In the genomic region with DNA sequence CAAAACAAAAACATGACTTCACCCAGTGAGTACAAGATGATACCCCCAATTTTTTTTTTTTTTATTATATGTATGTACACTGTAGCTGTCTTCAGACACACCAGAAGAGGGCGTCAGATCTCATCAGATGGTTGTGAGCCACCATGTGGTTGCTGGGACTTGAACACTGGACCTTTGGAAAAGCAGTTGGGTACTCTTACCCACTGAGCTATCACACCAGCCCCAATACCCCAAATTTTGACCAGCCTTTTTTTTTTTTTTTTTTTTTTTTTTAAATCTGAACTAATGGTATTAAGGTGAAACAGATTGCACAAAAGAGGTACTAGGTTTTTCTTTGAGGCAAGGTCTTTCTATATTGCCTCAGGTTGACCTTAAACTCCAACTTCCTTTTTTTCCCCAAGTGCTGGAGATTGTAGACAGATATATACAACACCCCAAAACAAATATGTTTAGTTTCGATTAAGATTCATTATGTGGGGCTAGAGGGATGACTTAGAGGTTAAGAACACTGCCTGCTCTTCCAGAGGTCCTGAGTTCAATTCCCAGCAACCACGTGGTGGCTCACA, we compare ENCODE assay signal across 20 mouse cellular contexts. TPM values are rescaled to one million over a fixed set of nuclear protein-coding genes. Genes with fewer than 3 reads are reported as not detected.
DNase-seq lines count a peak whose midpoint lies in the region; ATAC-seq and TF ChIP-seq lines count a peak whose summit lies in the region.
"Had no signal": no experiment of that assay in that cellular context is flagged by ENCODE, and none has a peak within 500 bp of the region (broad histone marks: within the 10 kb centered on the region; RNA-seq: fewer than 3 reads in every experiment).

No protein-coding gene starts in this region.

- H3K79me2 ChIP-seq in heart, adult 2 months (replicated peaks; ENCODE audit: control insufficient read depth, insufficient read depth, low read length): no peaks in the 10 kb centered on the region

- no peak overlapping the region for H3K4me3 ChIP-seq in heart, adult 2 months
- no peak overlapping the region for H3K4me3 ChIP-seq in heart, embryonic 11.5 days (ENCODE audit: low read depth, low read length)
- peak overlapping the region; percentile 87; the same call in 1 of the 2 replicates for H3K4me3 ChIP-seq in liver, embryonic 11.5 days (ENCODE audit: low read depth, low read length)
- H3K4me3 ChIP-seq in liver, embryonic 14.5 days (ENCODE audit: insufficient read depth in 1 of 2, low read depth in 2 of 2, low read length in 2 of 2): peak overlapping the region in 1 of 2 experiments; percentile 86; a peak in 2 of 4 replicates
- H3K4me3 ChIP-seq: heart, embryonic 15.5 days; hindbrain, embryonic 10.5 days; kidney, embryonic 15.5 days; midbrain, embryonic 13.5 days; neural tube, embryonic 13.5 days had no signal

- WGBS in heart, adult 2 months: 80% methylated on average over 3 of the region's 3 CpGs
- 72% methylated on average over 3 of the region's 3 CpGs for WGBS in heart, embryonic 11.5 days (ENCODE audit: insufficient replicate concordance)
- 61% methylated on average over 3 of the region's 3 CpGs for WGBS in liver, embryonic 11.5 days
- WGBS in liver, embryonic 14.5 days (ENCODE audit: insufficient replicate concordance): 33% methylated on average over 3 of the region's 3 CpGs

- TF ChIP-seq CTCF in heart, adult 2 months (IDR thresholded peaks at IDR 0.05): peak; percentile 8; the same call in 1 of the 2 replicates
- TF ChIP-seq CTCF in liver, embryonic 14.5 days (IDR thresholded peaks at IDR 0.05; ENCODE audit: low read depth): peak; percentile 43; the same call in 1 of the 2 replicates

- no peak overlapping the region; the same call in 1 of the 2 replicates for H3K4me2 ChIP-seq in heart, embryonic 11.5 days
- H3K4me2 ChIP-seq in liver, embryonic 11.5 days: peak overlapping the region; percentile 52
- peak overlapping the region; percentile 94 for H3K4me2 ChIP-seq in liver, embryonic 14.5 days (ENCODE audit: low read depth)
- H3K4me2 ChIP-seq: heart, embryonic 15.5 days; kidney, embryonic 15.5 days; midbrain, embryonic 13.5 days; neural tube, embryonic 13.5 days had no signal

- no peak for TF ChIP-seq POLR2A in heart, adult 2 months (IDR thresholded peaks at IDR 0.05; ENCODE audit: insufficient read depth, low read depth, low read length)

- TF ChIP-seq EP300 in heart, adult 2 months (IDR thresholded peaks at IDR 0.05; ENCODE audit: insufficient read depth, low read depth, low read length): no peak
- TF ChIP-seq EP300 in liver, embryonic 14.5 days (IDR thresholded peaks at IDR 0.05; ENCODE audit: low read depth): no peak

- H3K9ac ChIP-seq in heart, adult 2 months (ENCODE audit: low read depth, low read length): no peak overlapping the region
- no peak overlapping the region for H3K9ac ChIP-seq in heart, embryonic 11.5 days (ENCODE audit: low read depth, low read length)
- H3K9ac ChIP-seq in liver, embryonic 11.5 days (ENCODE audit: low read depth, low read length): no peak overlapping the region
- H3K9ac ChIP-seq in liver, embryonic 14.5 days (replicated peaks): peak overlapping the region; percentile 95
- H3K9ac ChIP-seq: heart, embryonic 15.5 days; kidney, embryonic 15.5 days; midbrain, embryonic 13.5 days; neural tube, embryonic 13.5 days had no signal

- no peak for DNase-seq in heart, adult 2 months
- no peak for DNase-seq in liver, embryonic 11.5 days (ENCODE audit: low spot score)
- DNase-seq in liver: no peak
- no peak for DNase-seq in liver, embryonic 14.5 days (ENCODE audit: low read depth in 3 of 3, low spot score in 3 of 3)
- no peak for DNase-seq in kidney, postnatal 25 days
- DNase-seq in left cerebral cortex, postnatal 36 days (ENCODE audit: low spot score in 2 of 2): no peak
- DNase-seq: adrenal gland, postnatal 10 days; cerebellum, adult 9-10 months; layer of hippocampus, postnatal 36 days; left cerebral cortex, postnatal 4 days; lung, postnatal 10 days; thymus, postnatal 36 days had no signal

- no peaks in the 10 kb centered on the region for H3K9me3 ChIP-seq in heart, embryonic 11.5 days (replicated peaks; ENCODE audit: control insufficient read depth, low read length)
- H3K9me3 ChIP-seq in liver, embryonic 11.5 days (ENCODE audit: control insufficient read depth, low read length): no peaks in the 10 kb centered on the region
- no peaks in the 10 kb centered on the region for H3K9me3 ChIP-seq in liver, embryonic 14.5 days (ENCODE audit: control insufficient read depth, low read length)
- H3K9me3 ChIP-seq: heart, embryonic 15.5 days; hindbrain, embryonic 10.5 days; kidney, embryonic 15.5 days; midbrain, embryonic 13.5 days; neural tube, embryonic 13.5 days had no signal

- H3K27ac ChIP-seq in heart, adult 2 months: no peak overlapping the region
- no peak overlapping the region for H3K27ac ChIP-seq in heart, embryonic 11.5 days (ENCODE audit: low read depth, low read length)
- no peak overlapping the region; the same call in 1 of the 2 replicates for H3K27ac ChIP-seq in liver, embryonic 11.5 days (ENCODE audit: low read depth, low read length)
- H3K27ac ChIP-seq in liver, embryonic 14.5 days: peak overlapping the region; percentile 98
- H3K27ac ChIP-seq: heart, embryonic 15.5 days; hindbrain, embryonic 10.5 days; kidney, embryonic 15.5 days; midbrain, embryonic 13.5 days; neural tube, embryonic 13.5 days had no signal

- peaks cover 2% of the 10 kb centered on the region; the same call in 1 of the 2 replicates for H3K4me1 ChIP-seq in heart, adult 2 months (ENCODE audit: control insufficient read depth, insufficient read depth, low read length)
- no peaks in the 10 kb centered on the region; the same call in 1 of the 2 replicates for H3K4me1 ChIP-seq in heart, embryonic 11.5 days (ENCODE audit: control insufficient read depth, insufficient read depth, low read length)
- peaks cover 6% of the 10 kb centered on the region for H3K4me1 ChIP-seq in liver, embryonic 11.5 days (replicated peaks; ENCODE audit: control insufficient read depth, insufficient read depth, low read length)
- peaks cover 11 to 12% of the 10 kb centered on the region in 2 experiments for H3K4me1 ChIP-seq in liver, embryonic 14.5 days (replicated peaks; ENCODE audit: control insufficient read depth in 2 of 2, insufficient read depth in 2 of 2, low read length in 1 of 2)

- H3K27me3 ChIP-seq in heart, adult 2 months (ENCODE audit: control insufficient read depth, insufficient read depth, low read length): no peaks in the 10 kb centered on the region
- no peaks in the 10 kb centered on the region for H3K27me3 ChIP-seq in heart, embryonic 11.5 days (ENCODE audit: control insufficient read depth, insufficient read depth, low read length)
- H3K27me3 ChIP-seq in liver, embryonic 11.5 days (replicated peaks; ENCODE audit: control insufficient read depth, insufficient read depth, low read length): no peaks in the 10 kb centered on the region
- no peaks in the 10 kb centered on the region for H3K27me3 ChIP-seq in liver, embryonic 14.5 days (ENCODE audit: control insufficient read depth, insufficient read depth, low read length)
- H3K27me3 ChIP-seq: heart, embryonic 15.5 days; kidney, embryonic 15.5 days; midbrain, embryonic 13.5 days; neural tube, embryonic 13.5 days; Patski had no signal

- no peak for ATAC-seq in heart, embryonic 11.5 days (replicated peaks; ENCODE audit: insufficient number of reproducible peaks, low FRiP score, low TSS enrichment)
- no peak for ATAC-seq in liver, embryonic 11.5 days (replicated peaks; ENCODE audit: low FRiP score)
- ATAC-seq in liver, embryonic 14.5 days (ENCODE audit: insufficient read depth): no peak
- ATAC-seq: forebrain, embryonic 16.5 days; midbrain, embryonic 13.5 days; Patski had no signal

- intact Hi-C loops in heart, adult 2 months (cut with DNase I): loop anchor here (10.0 kb wide), 1 partner anchor 669 kb away; a partner anchor contains a TSS
- intact Hi-C loops in left cerebral cortex, postnatal 36 days (cut with DNase I): no loop called here

- peaks cover 4% of the 10 kb centered on the region for H3K36me3 ChIP-seq in heart, adult 2 months (ENCODE audit: control insufficient read depth, insufficient read depth, low read length)
- peaks cover 4% of the 10 kb centered on the region; the same call in 1 of the 2 replicates for H3K36me3 ChIP-seq in heart, embryonic 11.5 days (ENCODE audit: control insufficient read depth, insufficient read depth, low read length)
- peaks cover 28% of the 10 kb centered on the region for H3K36me3 ChIP-seq in liver, embryonic 11.5 days (ENCODE audit: control insufficient read depth, insufficient read depth, low read length)
- H3K36me3 ChIP-seq in liver, embryonic 14.5 days (replicated peaks; ENCODE audit: control insufficient read depth, insufficient read depth, low read depth): peaks cover 80% of the 10 kb centered on the region

RNA-seq across cellular contexts. Expression of a gene that starts 4.6 kb away (rescaled TPM):
- total RNA-seq in heart, adult 2 months (2021): 10 to 100 TPM; 51.3 to 85.7 TPM
- 27.8 and 72.8 TPM in 2 replicates for polyA plus RNA-seq in heart, adult 2 months (2012; rRNA removed)
- 66.7 and 69.2 TPM in 2 replicates for polyA plus RNA-seq in heart, embryonic 11.5 days (2014; fragmentation: Nextera tagmentation; extraction: Ambion mirVana)
- 220 and 245 TPM in 2 replicates for polyA plus RNA-seq in liver, embryonic 11.5 days (2014; fragmentation: Nextera tagmentation; extraction: Ambion mirVana)
- 157 and 235 TPM in 2 replicates for polyA plus RNA-seq in liver, embryonic 14.5 days (2012; rRNA removed)
- 388 and 433 TPM in 2 replicates for polyA plus RNA-seq in liver, embryonic 14.5 days (2014; fragmentation: Nextera tagmentation; extraction: Ambion mirVana)
- total RNA-seq in left cerebral cortex, postnatal 36 days (2021): 10 to 100 TPM; 78.8 to 81.9 TPM

RNA-seq across cellular contexts. Expression of a gene that starts 30.3 kb away (rescaled TPM):
- 10 to 100 TPM; 17.8 to 19.6 TPM for total RNA-seq in heart, adult 2 months (2021)
- polyA plus RNA-seq in heart, adult 2 months (2012; rRNA removed): 32.2 and 37.0 TPM in 2 replicates
- 6.9 and 7.8 TPM in 2 replicates for polyA plus RNA-seq in heart, embryonic 11.5 days (2014; fragmentation: Nextera tagmentation; extraction: Ambion mirVana)
- polyA plus RNA-seq in liver, embryonic 11.5 days (2014; fragmentation: Nextera tagmentation; extraction: Ambion mirVana): 10.8 and 11.6 TPM in 2 replicates
- 15.3 and 19.4 TPM in 2 replicates for polyA plus RNA-seq in liver, embryonic 14.5 days (2012; rRNA removed)
- 3.8 and 4.6 TPM in 2 replicates for polyA plus RNA-seq in liver, embryonic 14.5 days (2014; fragmentation: Nextera tagmentation; extraction: Ambion mirVana)
- total RNA-seq in left cerebral cortex, postnatal 36 days (2021): 100 to 1,000 TPM; 197 to 205 TPM
